Mouse (Mus musculus) heart, embryonic 14.5 days (tissue): ENCODE data around the gene Arhgap22. TPM values are rescaled to one million over a fixed set of nuclear protein-coding genes. Genes with fewer than 3 reads are reported as not detected.

ENCODE experiments used
- polyA plus RNA-seq: library from polyadenylated mRNA; unstranded; fragments of >200 nt; fragmentation: Nextera tagmentation; extraction: Ambion mirVana; gene quantifications from 2 replicates; pipeline ENCODE4 v1.2.1, GENCODE M21; 2014

Arhgap22 gene
- polyA plus RNA-seq, 1 experiment from 2014 or later: 2.6 TPM

Other genes with a start within 250 kb of the Arhgap22 start
- 0.27 and 0.49 TPM in 2 replicates for gene Lrrc18, start 222.6 kb upstream of the Arhgap22 start, polyA plus RNA-seq
- gene Wdfy4, start 28.5 kb upstream of the Arhgap22 start, polyA plus RNA-seq: 0.31 and 0.38 TPM in 2 replicates
- gene Mapk8, start 233.1 kb downstream of the Arhgap22 start, polyA plus RNA-seq: 13.1 and 13.5 TPM in 2 replicates